Mouse (Mus musculus) kidney, embryonic 15.5 days (tissue): ENCODE measurements at regions not wholly inside any gene's neighbourhood (a gene's known extent, or its start where the extent isn't known, plus 50 kb on each side); places are given as distances from the start of the nearest gene placed in this dataset.
A peak's percentile ranks its signal among the peaks of the same experiment; 100 is the strongest.

ENCODE experiments used
- ATAC-seq: fragments of 200-750 bp; cut with Nextera tagmentation; replicated peaks from 2 replicates; pipeline ENCODE4 v1.8.0; 2017; ENCODE audit warnings: moderate TSS enrichment; ENCODE audit not compliant: low FRiP score
- H3K27ac ChIP-seq: fragments of 300-500 bp; sonication (generic); 2 replicates; pipeline ENCODE4 v1.5.1; 2015; ENCODE audit warnings: mild to moderate bottlenecking, inconsistent platforms
- H3K27me3 ChIP-seq: fragments of 300-500 bp; sonication (generic); 2 replicates; pipeline ENCODE4 v1.6.1; 2015; ENCODE audit warnings: inconsistent platforms
- H3K36me3 ChIP-seq: fragments of 300-500 bp; sonication (generic); 2 replicates; pipeline ENCODE4 v1.6.1; 2015; ENCODE audit warnings: inconsistent platforms
- H3K4me1 ChIP-seq: fragments of 300-500 bp; sonication (generic); 2 replicates; pipeline ENCODE4 v1.6.1; 2015; ENCODE audit warnings: inconsistent platforms
- H3K4me2 ChIP-seq: fragments of 300-500 bp; sonication (generic); 2 replicates; pipeline ENCODE4 v1.6.1; 2015; ENCODE audit warnings: moderate library complexity, mild to moderate bottlenecking, inconsistent platforms
- H3K4me3 ChIP-seq: fragments of 300-500 bp; sonication (generic); replicated peaks from 2 replicates; pipeline ENCODE4 v1.5.1; 2015; ENCODE audit warnings: mild to moderate bottlenecking, inconsistent platforms
- H3K9ac ChIP-seq: fragments of 300-500 bp; sonication (generic); 2 replicates; pipeline ENCODE4 v1.6.1; 2015; ENCODE audit warnings: mild to moderate bottlenecking, inconsistent platforms
- H3K9me3 ChIP-seq: fragments of 300-500 bp; sonication (generic); replicated peaks from 2 replicates; pipeline ENCODE4 v1.6.1; 2016; ENCODE audit warnings: inconsistent platforms
- WGBS: fragments of 180-500 bp; shearing (Covaris S2); methylation state at CpG from one replicate; pipeline ENCODE4 v1.1.7; 2015; ENCODE audit warnings: mixed read lengths; 5-methylcytosine and 5-hydroxymethylcytosine counted together

DNA sequence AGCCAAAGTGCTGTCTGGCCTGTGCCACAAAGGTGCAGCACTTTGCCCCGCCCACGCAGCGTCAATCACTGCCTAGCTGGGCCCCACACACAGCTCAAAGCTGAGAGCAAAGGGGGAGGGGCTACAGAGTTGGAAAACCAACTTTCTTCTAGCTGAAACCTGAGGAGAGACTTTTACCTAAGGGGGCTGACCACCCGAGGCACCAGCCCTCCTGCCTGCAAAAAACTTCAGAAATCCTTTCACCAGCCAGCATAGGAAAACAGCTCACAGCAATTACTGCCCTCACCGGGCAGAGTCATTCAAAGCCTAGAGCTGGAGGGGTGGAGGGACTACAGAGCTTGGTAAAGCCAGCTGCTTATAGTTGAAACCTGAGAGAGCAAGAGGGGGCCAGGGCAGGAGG, 74.6 kb upstream of the Pabpc5 start:
- Histone ChIP-seq H3K9me3 (no peaks in the 10 kb centered on the region), H3K4me2 (peak overlapping the region; percentile 19), H3K27ac (no peak overlapping the region), H3K4me1 (no peaks in the 10 kb centered on the region), H3K9ac (no peak overlapping the region), H3K27me3 (no peaks in the 10 kb centered on the region), H3K36me3 (no peaks in the 10 kb centered on the region), H3K4me3 (no peak overlapping the region)
- peak; percentile 96 for ATAC-seq
- 24% methylated on average over 5 of the region's 5 CpGs for WGBS
